Mouse (Mus musculus) cerebellum, adult 2 months (tissue): ENCODE results near the gene Cryzl1. TPM values are rescaled to one million over a fixed set of nuclear protein-coding genes. Genes with fewer than 3 reads are reported as not detected.

Experiments used
- DNase-seq, 2 experiments: peaks; one replicate each; pipeline ENCODE4 v3.0.0; 2021
- H3K27ac ChIP-seq: fragments of 200-500 bp; 2 replicates; pipeline ENCODE4 v1.5.1; 2012; ENCODE audit warnings: low read length, control low read depth, inconsistent platforms; ENCODE audit not compliant: insufficient read depth
- H3K27me3 ChIP-seq: fragments of 200-500 bp; 2 replicates; pipeline ENCODE4 v1.6.1; 2012; ENCODE audit warnings: inconsistent platforms, mild to moderate bottlenecking, low read length, moderate library complexity; ENCODE audit not compliant: control insufficient read depth, insufficient read depth
- H3K4me1 ChIP-seq: fragments of 200-500 bp; 2 replicates; pipeline ENCODE4 v1.6.1; 2011; ENCODE audit warnings: low read length; ENCODE audit not compliant: control insufficient read depth, insufficient read depth
- H3K4me3 ChIP-seq: fragments of 200-500 bp; replicated peaks from 2 replicates; pipeline ENCODE3; 2011; ENCODE audit warnings: mild to moderate bottlenecking, low read depth, low read length, control low read depth; ENCODE audit not compliant: insufficient read depth
- CTCF ChIP-seq: fragments of 200-500 bp; IDR thresholded peaks from 2 replicates; pipeline ENCODE4 v1.5.1; 2011; ENCODE audit warnings: low read depth, mild to moderate bottlenecking, control low read depth, low read length, moderate library complexity, borderline replicate concordance; ENCODE audit not compliant: insufficient read depth
- POLR2A ChIP-seq: fragments of 200-500 bp; IDR thresholded peaks from 2 replicates; pipeline ENCODE4 v1.6.1; 2011; ENCODE audit warnings: low read length, control low read depth, borderline replicate concordance; ENCODE audit not compliant: insufficient read depth
- WGBS: fragments of 180-500 bp; shearing (Covaris S2); methylation state at CpG from one replicate; pipeline ENCODE4 v1.1.7; 2018; 5-methylcytosine and 5-hydroxymethylcytosine counted together
- polyA plus RNA-seq: library from polyadenylated mRNA; depleted of rRNA; stranded (reverse); fragments of >200 nt; gene quantifications from 2 replicates; pipeline ENCODE4 v1.2.3, GENCODE M21; 2012; rRNA removed

The Cryzl1 gene
- polyA plus RNA-seq, 1 experiment = 104 TPM

GRCm38 (mm10) chr16:91640171-91640570 is 88.6 kb downstream of the Cryzl1 start:
- 95% methylated on average over 8 of the region's 8 CpGs for WGBS
- no peak for DNase-seq
- no peak overlapping the region for H3K27ac ChIP-seq

GRCm38 (mm10) chr16:91639636-91640035 is 89.1 kb downstream of the Cryzl1 start:
- H3K4me1 ChIP-seq = no peaks in the 10 kb centered on the region
- H3K27ac ChIP-seq = no peak overlapping the region
- H3K27me3 ChIP-seq = no peaks in the 10 kb centered on the region
- H3K4me3 ChIP-seq = no peak overlapping the region
- WGBS = 96% methylated on average over 2 of the region's 2 CpGs
- no peak for TF ChIP-seq POLR2A
- no peak for TF ChIP-seq CTCF
- no peak for DNase-seq

More at GRCm38 (mm10) chr16:91640171-91640570, 88.6 kb downstream of the Cryzl1 start:
- Histone ChIP-seq H3K27me3 (no peaks in the 10 kb centered on the region), H3K4me1 (no peaks in the 10 kb centered on the region), H3K4me3 (no peak overlapping the region)
- TF ChIP-seq POLR2A = no peak
- no peak for TF ChIP-seq CTCF

Other genes starting within 250 kb of the Cryzl1 start
- gene Ifnar1, start 243.7 kb downstream of the Cryzl1 start, polyA plus RNA-seq = 31.7 and 32.2 TPM in 2 replicates
- 33.9 and 34.5 TPM in 2 replicates for gene Ifngr2, start 181.9 kb downstream of the Cryzl1 start, polyA plus RNA-seq
- gene Tmem50b, start 131.2 kb downstream of the Cryzl1 start, polyA plus RNA-seq = 147 and 148 TPM in 2 replicates
- 7.6 and 7.7 TPM in 2 replicates for gene Dnajc28, start 109.9 kb downstream of the Cryzl1 start, polyA plus RNA-seq
- gene Gart, start 82.0 kb downstream of the Cryzl1 start, polyA plus RNA-seq = 43.0 and 48.5 TPM in 2 replicates
- 358 and 366 TPM in 2 replicates for gene Son, start 81.5 kb downstream of the Cryzl1 start, polyA plus RNA-seq
- gene Donson, start 40.2 kb downstream of the Cryzl1 start, polyA plus RNA-seq = 28.0 and 29.6 TPM in 2 replicates
- gene Itsn1, start 306 bp upstream of the Cryzl1 start, polyA plus RNA-seq = 67.3 and 68.7 TPM in 2 replicates